Mouse (Mus musculus) CH12.LX (cell line): ENCODE measurements around the gene Tsc22d2.

Source experiments
- CTCF ChIP-seq, 2 experiments: IDR thresholded peaks in 1 of 2; conservative IDR thresholded peaks in 1 of 2; 2 replicates each; pipeline ENCODE4 v1.5.1; 2011 to 2012; ENCODE audit warnings: low read depth in 2 of 2, low read length in 2 of 2, improper control_type of control experiment in 1 of 2, inconsistent platforms in 1 of 2, mild to moderate bottlenecking in 1 of 2, moderate library complexity in 1 of 2
- EP300 ChIP-seq: IDR thresholded peaks from 2 replicates; pipeline ENCODE4 v1.6.1; 2011; ENCODE audit warnings: low read length, improper control_type of control experiment
- ETS1 ChIP-seq: conservative IDR thresholded peaks from 2 replicates; pipeline ENCODE4 v1.6.1; 2012; ENCODE audit warnings: low read depth, mild to moderate bottlenecking, inconsistent platforms, low read length, improper control_type of control experiment, moderate library complexity
- MAFK ChIP-seq: IDR thresholded peaks from 2 replicates; pipeline ENCODE4 v1.6.1; 2011; ENCODE audit warnings: low read length, improper control_type of control experiment; ENCODE audit not compliant: insufficient replicate concordance
- MAZ ChIP-seq: IDR thresholded peaks from 2 replicates; pipeline ENCODE4 v1.6.1; 2012; ENCODE audit warnings: low read depth, mild to moderate bottlenecking, inconsistent platforms, low read length, improper control_type of control experiment, moderate library complexity
- MEF2A ChIP-seq: IDR thresholded peaks from 2 replicates; pipeline ENCODE4 v1.6.1; 2014; ENCODE audit warnings: low read depth, mild to moderate bottlenecking, inconsistent platforms, low read length, improper control_type of control experiment, borderline replicate concordance
- NELFE ChIP-seq: IDR thresholded peaks from 2 replicates; pipeline ENCODE4 v1.6.1; 2011; ENCODE audit warnings: low read depth, low read length, improper control_type of control experiment
- POLR2A ChIP-seq: IDR thresholded peaks from 2 replicates; pipeline ENCODE4 v1.6.1; 2011; ENCODE audit warnings: low read depth, mild to moderate bottlenecking, improper control_type of control experiment, low read length
- POLR2AphosphoS2 ChIP-seq: IDR thresholded peaks from 2 replicates; pipeline ENCODE4 v1.6.1; 2011; ENCODE audit warnings: low read depth, low read length, improper control_type of control experiment
- USF2 ChIP-seq: conservative IDR thresholded peaks from 2 replicates; pipeline ENCODE4 v1.6.1; 2011; ENCODE audit warnings: low read depth, low read length, improper control_type of control experiment
- ZNF384 ChIP-seq: IDR thresholded peaks from 2 replicates; pipeline ENCODE4 v1.6.1; 2012; ENCODE audit warnings: low read depth, low read length, improper control_type of control experiment, inconsistent platforms

GRCm38 (mm10) chr3:58388731-58389130 is 25.8 kb upstream of the Tsc22d2 start:
- TF ChIP-seq NELFE = no peak
- TF ChIP-seq POLR2A = no peak
- no peak for TF ChIP-seq CTCF (conservative IDR thresholded peaks at IDR 0.05 in 1 of 2, IDR thresholded peaks at IDR 0.05 in 1 of 2; ENCODE audit: low read depth in 2 of 2, low read length in 2 of 2)
- no peak for TF ChIP-seq POLR2AphosphoS2
- no peak for TF ChIP-seq ZNF384
- no peak for TF ChIP-seq MEF2A
- TF ChIP-seq MAFK = no peak
- no peak for TF ChIP-seq EP300
- TF ChIP-seq ETS1 = no peak
- TF ChIP-seq MAZ = no peak
- TF ChIP-seq USF2 = no peak
